Mouse (Mus musculus) frontal cortex, postnatal 14 days (tissue): ENCODE measurements around the gene Cyp2f2.

ENCODE experiments used
- DNase-seq, 2 experiments: peaks; one replicate each; pipeline ENCODE4 v3.0.0; 2022; ENCODE audit warnings: low spot score in 2 of 2

Cyp2f2 gene

DNA sequence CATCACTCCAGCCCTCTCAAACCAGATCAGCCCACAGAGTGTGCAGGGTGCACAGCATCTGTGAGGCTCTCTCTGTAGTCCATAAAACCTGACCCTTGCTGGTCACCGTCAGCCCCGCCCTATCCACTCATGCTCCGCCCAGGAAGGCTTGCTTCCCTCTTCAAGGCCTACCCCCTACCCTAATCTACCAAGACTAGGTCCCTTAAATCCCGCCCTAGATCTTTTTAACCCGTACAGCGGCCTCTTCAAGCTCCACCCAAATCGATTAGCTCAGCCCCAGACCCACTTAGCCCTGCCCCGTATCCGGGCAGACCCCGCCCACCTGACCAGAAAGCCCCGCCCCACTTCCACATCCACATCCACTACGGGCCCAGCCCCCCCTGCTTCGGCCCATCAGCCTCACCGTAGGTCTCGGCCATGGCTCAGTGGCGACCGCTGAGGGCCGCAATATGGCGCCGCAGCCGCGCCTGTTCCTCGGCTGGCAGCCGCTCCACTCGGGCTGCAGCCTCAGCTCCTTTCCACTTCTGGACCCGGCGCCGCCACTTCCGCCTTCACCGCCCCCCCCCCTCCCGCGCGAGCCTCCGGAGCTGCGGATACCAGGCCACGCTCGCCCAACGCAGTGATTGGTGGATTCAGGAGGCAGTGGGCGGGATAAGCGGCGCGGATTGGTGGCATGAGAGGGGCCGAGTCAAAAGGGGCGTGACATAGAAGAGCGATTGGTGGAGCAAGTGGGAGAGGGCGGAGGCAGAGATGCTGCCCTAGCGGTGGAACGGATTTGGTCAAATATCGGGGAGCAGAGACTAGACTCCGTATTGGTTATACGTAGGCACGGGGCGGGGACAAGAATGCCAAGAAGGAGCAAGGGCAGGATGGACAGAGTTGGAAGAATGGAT, 58.9 kb downstream of the Cyp2f2 start, which contains the start of gene Rab4b:
Gene Rab4b, minus strand, starts transcription at position 573 of the 893 bp plus-strand sequence.
- peak; percentile 99 for DNase-seq

DNA sequence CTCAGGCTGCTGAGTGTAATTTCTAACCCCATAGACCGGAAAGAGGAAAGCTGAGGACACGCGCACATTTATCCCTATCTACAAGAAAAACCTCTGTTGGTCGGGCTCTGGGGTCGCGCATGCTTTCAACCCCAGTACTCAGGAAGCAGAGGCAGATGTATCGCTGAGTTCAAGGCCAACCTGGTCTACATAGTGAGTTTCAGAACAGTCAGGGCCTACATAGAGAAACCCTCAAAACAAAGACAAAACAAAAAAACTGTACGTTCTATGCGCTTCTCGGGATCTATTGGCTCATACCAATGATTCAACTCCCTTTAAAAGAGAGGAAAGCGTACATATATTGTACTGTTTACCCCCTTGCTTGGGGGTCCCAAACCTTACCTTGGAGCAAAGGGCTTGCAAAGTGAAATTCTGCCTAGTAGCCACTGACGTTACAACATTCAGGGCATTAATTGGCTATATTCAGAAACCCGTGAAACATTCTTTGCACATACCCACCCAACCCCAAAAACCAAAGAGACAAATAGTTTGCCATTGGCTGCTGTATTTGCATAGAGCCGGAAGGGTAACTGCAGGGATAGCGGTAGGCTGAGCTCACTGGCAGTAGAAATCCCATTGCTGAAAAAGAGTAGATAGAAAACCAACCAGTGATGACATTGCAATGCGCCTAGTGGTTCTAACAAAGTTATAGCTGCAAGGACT, 59.7 kb downstream of the Cyp2f2 start:
- no peak for DNase-seq

DNA sequence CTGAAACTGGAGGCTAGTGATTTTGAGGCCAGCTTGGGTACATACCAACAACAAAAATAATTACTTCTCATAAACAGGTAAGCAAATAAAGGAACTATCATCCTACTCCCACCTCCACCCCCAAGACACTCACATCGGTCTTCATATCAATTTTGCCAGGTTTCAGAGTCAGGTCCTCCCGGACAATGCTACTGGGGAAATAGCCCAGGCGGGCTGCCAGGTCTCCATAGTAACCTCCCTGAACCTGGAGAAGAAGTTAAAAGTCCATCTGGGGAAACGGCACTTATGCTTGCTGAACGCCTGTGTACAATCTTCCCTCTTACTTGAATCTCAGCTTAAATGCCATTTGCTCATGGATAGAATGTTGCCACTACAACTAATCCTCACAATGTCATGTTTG, 60.3 kb downstream of the Cyp2f2 start:
- DNase-seq: no peak

DNA sequence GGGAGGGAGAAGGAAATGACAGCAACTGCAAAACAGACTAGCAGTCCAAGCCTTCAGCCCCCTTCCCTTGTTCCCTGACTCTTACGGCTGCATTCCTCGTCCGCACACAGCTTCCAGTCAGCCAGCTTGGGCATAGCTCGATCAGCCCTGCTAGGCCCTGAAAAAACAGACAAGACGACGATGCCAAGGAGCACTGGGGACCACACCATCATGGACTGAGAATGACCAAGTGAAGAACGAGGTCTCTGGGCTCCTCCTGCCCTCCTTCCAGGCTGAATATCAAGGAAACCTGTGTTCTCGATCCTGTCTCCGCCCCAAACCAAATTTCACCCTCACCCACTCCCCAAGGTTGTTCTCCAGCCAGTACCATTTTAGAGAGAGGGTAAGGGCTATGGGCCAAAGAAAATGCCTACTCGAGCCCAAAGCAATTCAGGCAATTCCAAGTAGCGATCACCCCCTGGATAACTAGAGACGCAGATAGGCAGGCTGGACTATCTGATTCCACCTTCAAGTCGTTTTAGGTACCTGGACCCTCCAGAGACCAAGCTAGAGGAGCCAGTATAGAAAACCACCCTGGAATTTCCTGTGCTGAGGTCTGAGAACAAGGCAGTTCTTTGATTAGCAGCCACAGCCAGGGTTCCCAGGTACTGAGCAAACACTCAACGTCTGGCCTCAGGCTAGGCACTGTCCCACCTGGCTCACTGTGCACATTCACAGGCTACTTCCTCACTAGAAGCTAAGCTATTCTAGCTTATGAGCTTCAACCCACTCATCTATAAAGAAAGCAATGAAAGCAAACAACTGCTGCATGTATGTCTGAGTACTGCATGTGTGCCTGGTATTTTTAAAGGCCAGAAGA, 61.4 kb downstream of the Cyp2f2 start, which contains the start of the genes Gm21983 and Mia:
Gene Gm21983, minus strand, starts transcription at position 250 of the 859 bp plus-strand sequence.
Gene Mia, minus strand, starts transcription at position 321 of the 859 bp plus-strand sequence.
- DNase-seq: no peak

DNA sequence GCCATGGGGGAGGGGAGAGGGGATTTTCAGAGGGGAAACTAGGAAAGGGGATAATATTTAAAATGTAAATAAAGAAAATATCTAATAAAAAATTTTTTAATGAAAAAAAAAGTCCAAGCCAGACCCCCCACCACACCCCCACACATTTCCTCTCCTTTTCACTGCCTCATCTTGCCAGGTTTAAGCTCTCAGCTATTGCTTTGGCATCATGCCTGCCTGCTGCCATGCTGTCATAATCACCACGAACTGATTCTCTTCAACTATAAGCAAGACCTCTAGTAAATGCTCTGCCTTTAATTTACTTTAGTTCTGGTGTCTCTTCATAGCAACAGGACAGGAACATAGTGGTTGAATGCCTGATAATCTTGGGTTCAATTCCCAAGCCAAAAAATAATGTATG, 62.8 kb downstream of the Cyp2f2 start:
- no peak for DNase-seq
